Mouse (Mus musculus) spleen, postnatal 36 days (tissue): ENCODE measurements around the gene Pidd1.
"Not testable (repeated sequence)": the region's sequence is repeated elsewhere in the genome, so short reads cannot be mapped to it uniquely, and the experiment has no call there.

Source experiments
- DNase-seq, 2 experiments: peaks; one replicate each; pipeline ENCODE4 v3.0.0; 2022; ENCODE audit warnings: low spot score in 2 of 2, mixed read lengths in 1 of 2

Gene Pidd1

GRCm38 (mm10) chr7:141416144-141416841 lies 27.5 kb downstream of the Pidd1 start:
- DNase-seq = no peak

GRCm38 (mm10) chr7:141413809-141414584 lies 29.8 kb downstream of the Pidd1 start, which contains the start of gene Gatd1:
TSS of gene Gatd1 (minus strand) at chr7:141414136.
- DNase-seq = peak; percentile 99 to 100

GRCm38 (mm10) chr7:141413331-141413730 lies 30.5 kb downstream of the Pidd1 start:
- no peak for DNase-seq

GRCm38 (mm10) chr7:141411667-141412066 lies 32.2 kb downstream of the Pidd1 start:
- no peak for DNase-seq

GRCm38 (mm10) chr7:141410631-141411030 lies 33.2 kb downstream of the Pidd1 start:
- DNase-seq = no peak

- DNase-seq = peak; percentile 71 to 76
These were observed 35.0 kb downstream of the Pidd1 start for GRCm38 (mm10) chr7:141408833-141409232.

GRCm38 (mm10) chr7:141407670-141408069 lies 36.2 kb downstream of the Pidd1 start:
- DNase-seq = not testable (repeated sequence)

GRCm38 (mm10) chr7:141405466-141405865 lies 38.4 kb downstream of the Pidd1 start:
- no peak for DNase-seq

GRCm38 (mm10) chr7:141403305-141403704 lies 40.5 kb downstream of the Pidd1 start:
- DNase-seq = peak; percentile 43

- DNase-seq = no peak
These were observed 48.5 kb downstream of the Pidd1 start for GRCm38 (mm10) chr7:141395348-141395747.

GRCm38 (mm10) chr7:141394771-141395170 lies 49.1 kb downstream of the Pidd1 start:
- peak; percentile 44 to 70 for DNase-seq

GRCm38 (mm10) chr7:141394158-141394557 lies 49.7 kb downstream of the Pidd1 start:
- peak in 1 of 2 experiments; percentile 43 for DNase-seq

GRCm38 (mm10) chr7:141392552-141393222 lies 51.1 kb downstream of the Pidd1 start:
- peak in 1 of 2 experiments; percentile 63 for DNase-seq

- DNase-seq = peak; percentile 96 to 98
These were observed 51.9 kb downstream of the Pidd1 start, which contains the start of gene Taldo1 for GRCm38 (mm10) chr7:141391625-141392551. TSS of gene Taldo1 (plus strand) at chr7:141392199.

GRCm38 (mm10) chr7:141390326-141391259 lies 53.2 kb downstream of the Pidd1 start:
- DNase-seq = no peak

GRCm38 (mm10) chr7:141388487-141389109 lies 55.2 kb downstream of the Pidd1 start:
- DNase-seq = no peak
